Mouse (Mus musculus) megakaryocyte-erythroid progenitor cell, adult 5-6 weeks (primary cell): ENCODE results near the gene Pde3a. TPM values are rescaled to one million over a fixed set of nuclear protein-coding genes. Genes with fewer than 3 reads are reported as not detected.

Experiments
- ATAC-seq: replicated peaks from 2 replicates; pipeline ENCODE4 v1.8.0; 2016; ENCODE audit warnings: mild to moderate bottlenecking, inconsistent platforms; ENCODE audit not compliant: severe bottlenecking, poor library complexity, low FRiP score, low TSS enrichment
- total RNA-seq, 2 experiments: library from RNA; stranded (forward) in 1 of 2; stranded (reverse) in 1 of 2; fragments of 200-1000, 215-1000 nt in 1 of 2; fragments of >200 nt in 1 of 2; fragmentation: Nextera tagmentation in 1 of 2; gene quantifications; 2 replicates each; pipeline ENCODE4 v1.2.3; 2014 to 2017

The Pde3a gene
- total RNA-seq, 2 experiments from 2014 or later, result not detected

GRCm38 (mm10) chr6:141380927-141381326, 131.9 kb downstream of the Pde3a start:
- no peak for ATAC-seq

- no peak for ATAC-seq
Observed at GRCm38 (mm10) chr6:141381473-141381872, 132.4 kb downstream of the Pde3a start.

- ATAC-seq, result no peak
Observed at GRCm38 (mm10) chr6:141381881-141382370, 132.9 kb downstream of the Pde3a start.

GRCm38 (mm10) chr6:141388104-141388503, 139.0 kb downstream of the Pde3a start:
- no peak for ATAC-seq

DNA sequence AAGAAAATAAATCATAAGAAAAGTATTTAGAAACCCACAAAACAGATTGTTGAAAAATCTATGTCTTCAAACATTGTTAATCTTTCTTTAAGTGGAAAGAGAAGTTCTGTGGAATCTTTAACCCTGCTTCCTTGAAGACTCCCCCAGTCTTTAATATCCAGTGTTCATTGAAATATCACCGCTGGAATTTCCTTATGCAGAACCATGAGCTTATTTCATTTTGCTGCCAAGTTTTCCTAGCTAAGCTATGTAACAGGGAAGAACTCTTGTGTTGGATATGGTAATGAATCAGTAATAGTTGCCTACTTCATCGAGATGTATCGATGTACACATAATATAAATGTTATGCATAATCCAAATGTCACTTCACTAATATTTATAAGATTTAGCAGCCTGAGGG, 146.9 kb downstream of the Pde3a start:
- no peak for ATAC-seq

GRCm38 (mm10) chr6:141399411-141399810, 150.3 kb downstream of the Pde3a start:
- ATAC-seq, result no peak

DNA sequence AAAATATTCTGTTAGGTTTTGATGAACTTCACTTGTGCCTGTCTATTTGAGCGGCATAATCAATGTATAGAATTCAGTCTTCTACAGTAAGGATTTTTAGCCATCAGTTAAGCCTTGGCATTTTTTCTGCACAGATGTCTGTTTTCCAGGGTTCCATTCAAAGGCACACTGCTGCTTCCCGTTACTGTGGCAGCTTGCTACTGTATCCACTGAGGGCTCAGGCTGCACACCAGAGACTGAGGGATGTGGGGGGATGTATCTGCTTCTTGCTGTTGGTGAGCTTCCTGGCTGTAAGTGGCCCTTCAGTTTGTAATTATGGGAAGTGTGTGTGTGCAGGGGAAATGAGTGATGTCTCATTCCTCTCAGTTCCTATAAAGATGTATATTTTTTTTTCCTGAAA, 154.9 kb downstream of the Pde3a start:
- ATAC-seq, result no peak

GRCm38 (mm10) chr6:141404649-141405048, 155.6 kb downstream of the Pde3a start:
- no peak for ATAC-seq

- ATAC-seq, result no peak
Observed at GRCm38 (mm10) chr6:141405496-141405895, 156.4 kb downstream of the Pde3a start.

DNA sequence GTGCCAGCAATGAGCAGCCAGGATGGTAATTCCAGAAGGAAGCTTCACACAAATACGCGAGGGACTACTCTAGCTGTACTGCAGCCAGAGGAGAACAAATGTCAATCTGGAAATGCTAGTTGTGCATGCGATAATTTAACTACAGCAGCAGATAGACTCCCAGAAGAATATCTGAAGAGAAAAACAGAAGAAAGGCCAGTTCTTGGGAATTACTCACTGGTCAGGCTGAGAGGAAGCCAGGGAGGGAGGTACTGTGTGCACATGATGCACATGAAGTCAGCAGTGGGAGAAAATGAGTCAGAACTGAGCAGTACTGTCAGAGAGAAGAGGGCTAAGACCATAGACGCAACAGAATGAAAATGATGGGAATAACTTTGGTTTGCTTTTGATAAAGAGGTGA, 159.7 kb downstream of the Pde3a start:
- ATAC-seq, result no peak

DNA sequence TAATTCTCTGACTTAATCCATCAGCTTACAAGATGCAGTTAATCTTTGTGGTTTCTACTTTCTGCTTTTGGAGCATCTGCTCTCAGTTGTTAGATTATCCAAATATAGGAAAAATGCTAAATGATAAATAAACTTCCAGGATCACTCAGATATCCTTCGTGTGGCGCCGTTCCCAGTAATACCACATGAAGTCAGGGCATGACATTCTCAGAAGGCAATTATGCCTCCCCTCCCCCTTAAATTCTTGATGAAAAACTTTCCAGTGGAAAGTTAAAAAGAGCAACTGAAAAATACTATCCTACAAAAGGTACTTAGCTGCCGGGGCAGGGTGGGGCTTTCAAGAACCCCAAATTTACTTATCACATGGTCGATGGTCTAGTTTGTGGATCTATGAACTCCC, 161.8 kb downstream of the Pde3a start:
- ATAC-seq, result no peak

DNA sequence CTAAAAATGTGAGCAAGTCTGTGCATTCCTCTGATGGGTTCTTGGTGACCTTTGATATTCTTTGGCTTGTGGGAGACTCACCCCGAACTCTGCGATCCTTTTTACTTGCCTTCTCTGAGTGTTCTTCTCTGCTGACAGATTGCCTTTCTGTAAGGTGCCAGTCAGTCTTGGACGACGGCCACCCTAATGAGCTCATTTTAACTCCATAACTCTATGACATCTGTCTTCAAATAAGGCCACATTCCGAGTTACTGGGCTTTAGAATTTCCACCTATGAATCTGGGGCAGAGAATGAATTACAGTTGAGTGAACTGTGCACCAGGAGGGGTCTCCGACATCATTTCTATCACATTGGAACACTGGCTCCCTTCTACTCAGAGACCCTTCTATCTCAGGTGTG, 176.0 kb downstream of the Pde3a start:
- ATAC-seq, result no peak

- no peak for ATAC-seq
Observed at GRCm38 (mm10) chr6:141428587-141428986, 179.5 kb downstream of the Pde3a start.

DNA sequence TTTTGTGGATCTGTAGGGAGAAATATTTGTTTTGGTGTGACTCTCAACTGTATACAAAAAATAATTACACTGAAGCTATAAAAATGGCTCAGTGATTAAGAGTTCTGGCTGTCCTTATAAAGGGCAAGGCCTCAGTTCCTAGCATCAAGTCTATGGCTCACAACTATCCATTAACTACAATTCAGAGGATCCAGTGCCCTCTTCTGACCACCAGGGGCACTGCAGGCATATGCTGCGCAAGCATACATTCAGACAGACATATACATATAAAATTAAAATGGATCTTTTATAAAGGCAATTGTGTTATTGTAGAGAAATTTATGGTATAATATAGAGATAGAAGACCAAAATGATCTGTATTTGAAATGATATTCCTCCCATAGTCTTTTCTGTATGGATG, 181.1 kb downstream of the Pde3a start:
- ATAC-seq, result peak; percentile 81

- ATAC-seq, result no peak
Observed at GRCm38 (mm10) chr6:141432271-141432974, 183.4 kb downstream of the Pde3a start.

- no peak for ATAC-seq
Observed at GRCm38 (mm10) chr6:141433917-141434756, 185.1 kb downstream of the Pde3a start.

GRCm38 (mm10) chr6:141435160-141435559, 186.1 kb downstream of the Pde3a start:
- no peak for ATAC-seq

DNA sequence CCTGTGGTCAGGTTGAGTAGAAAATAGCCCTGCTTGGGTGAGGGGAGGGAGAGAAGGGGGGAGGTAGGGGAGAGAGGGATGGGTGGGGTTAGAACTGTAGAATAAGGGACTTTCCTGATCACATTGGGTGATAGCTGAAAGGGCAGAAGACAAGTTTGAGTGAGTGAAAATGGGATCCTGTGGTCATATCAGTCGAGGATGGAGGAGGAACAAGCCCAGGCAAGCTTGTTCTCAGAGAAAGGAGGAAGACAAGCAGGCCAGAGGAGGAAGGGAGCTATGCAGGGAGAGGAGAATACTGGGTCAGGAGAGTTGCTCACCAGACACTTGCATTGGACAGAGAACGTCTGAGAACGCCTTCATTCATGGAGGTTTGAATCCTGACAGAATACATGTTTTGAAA, 190.9 kb downstream of the Pde3a start:
- ATAC-seq, result no peak

- no peak for ATAC-seq
Observed at GRCm38 (mm10) chr6:141447547-141447946, 198.5 kb downstream of the Pde3a start.

DNA sequence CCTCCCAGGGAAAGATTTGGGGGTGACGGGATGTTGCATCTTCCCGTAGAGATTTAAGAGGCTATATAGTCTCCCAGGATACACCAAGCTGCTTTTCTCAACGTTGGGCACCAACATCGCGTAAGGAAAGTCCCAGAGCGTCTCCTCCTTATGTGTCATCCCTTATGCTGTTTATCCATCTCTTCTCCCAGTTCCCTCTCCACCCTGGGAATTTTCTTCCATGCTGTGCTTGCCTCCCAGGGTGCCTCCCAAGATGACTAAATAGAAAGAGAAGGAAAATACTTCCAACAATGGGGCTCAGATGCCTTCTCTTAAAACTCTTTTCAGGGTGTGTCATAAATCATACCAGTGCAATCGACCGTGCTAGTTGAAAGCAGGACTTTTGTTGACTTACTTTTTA, 199.8 kb downstream of the Pde3a start:
- no peak for ATAC-seq

GRCm38 (mm10) chr6:141455335-141455734, 206.3 kb downstream of the Pde3a start:
- no peak for ATAC-seq
